Mouse (Mus musculus): Measurements from ENCODE around the gene H2-Eb2. TPM values are rescaled to one million over a fixed set of nuclear protein-coding genes. Genes with fewer than 3 reads are reported as not detected.
"Not testable (repeated sequence)": the region's sequence is repeated elsewhere in the genome, so short reads cannot be mapped to it uniquely, and the experiment has no call there.

The H2-Eb2 gene
- polyA plus RNA-seq, 1 experiment = not detected

GRCm38 (mm10) chr17:34303789-34304188, 21.7 kb upstream of the H2-Eb2 start:
- TF ChIP-seq POLR2A (IDR thresholded peaks at IDR 0.05; ENCODE audit: extremely low read depth, insufficient read depth, low read length) = no peak
- no peak for TF ChIP-seq CTCF (IDR thresholded peaks at IDR 0.05; ENCODE audit: extremely low read depth, insufficient read depth, low read length)
- H3K4me1 ChIP-seq (ENCODE audit: control insufficient read depth, insufficient read depth, low read length) = no peaks in the 10 kb centered on the region
- no peak overlapping the region for H3K27ac ChIP-seq (ENCODE audit: insufficient read depth, low read length)
- no peak overlapping the region for H3K4me3 ChIP-seq (ENCODE audit: insufficient read depth, low read length)

- Histone ChIP-seq H3K27ac (ENCODE audit: insufficient read depth, low read length) (no peak overlapping the region), H3K4me1 (ENCODE audit: control insufficient read depth, insufficient read depth, low read length) (no peaks in the 10 kb centered on the region), H3K4me3 (ENCODE audit: insufficient read depth, low read length) (no peak overlapping the region)
- TF ChIP-seq POLR2A (IDR thresholded peaks at IDR 0.05; ENCODE audit: extremely low read depth, insufficient read depth, low read length) (no peak), CTCF (IDR thresholded peaks at IDR 0.05; ENCODE audit: extremely low read depth, insufficient read depth, low read length) (no peak)
Observed at GRCm38 (mm10) chr17:34304751-34305150, 20.7 kb upstream of the H2-Eb2 start.

- TF ChIP-seq CTCF (IDR thresholded peaks at IDR 0.05; ENCODE audit: extremely low read depth, insufficient read depth, low read length) = no peak
- no peak for TF ChIP-seq POLR2A (IDR thresholded peaks at IDR 0.05; ENCODE audit: extremely low read depth, insufficient read depth, low read length)
- H3K4me3 ChIP-seq (ENCODE audit: insufficient read depth, low read length) = no peak within 1 kb of the TSS
- no peaks in the 10 kb centered on the region for H3K4me1 ChIP-seq (ENCODE audit: control insufficient read depth, insufficient read depth, low read length)
- no peak within 1 kb of the TSS for H3K27ac ChIP-seq (ENCODE audit: insufficient read depth, low read length)
Observed at GRCm38 (mm10) chr17:34305380-34306030, 20.0 kb upstream of the H2-Eb2 start, which contains the start of gene H2-Eb1. TSS of gene H2-Eb1 (plus strand) at chr17:34305867.

DNA sequence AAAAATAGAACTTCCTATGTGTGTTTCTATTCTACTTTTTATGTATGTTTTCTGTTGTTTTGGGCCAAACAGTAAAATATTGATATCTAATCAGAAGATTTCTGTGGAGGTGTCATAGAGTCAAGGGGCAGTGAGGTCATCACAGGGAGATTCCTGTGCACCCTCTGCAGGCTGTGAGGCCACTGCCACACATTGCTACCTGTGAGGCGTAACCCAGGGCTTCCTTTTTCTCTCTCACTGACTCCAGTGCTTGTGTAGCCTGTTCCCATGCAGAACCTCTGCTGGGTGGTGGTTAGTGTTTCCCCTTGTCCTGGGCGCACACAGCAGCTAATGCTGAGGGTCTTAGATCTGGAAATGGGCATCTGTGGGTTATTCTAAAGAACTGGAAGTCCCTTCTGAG, 19.1 kb upstream of the H2-Eb2 start:
- no peak for TF ChIP-seq CTCF (IDR thresholded peaks at IDR 0.05; ENCODE audit: extremely low read depth, insufficient read depth, low read length)
- TF ChIP-seq POLR2A (IDR thresholded peaks at IDR 0.05; ENCODE audit: extremely low read depth, insufficient read depth, low read length) = no peak
- Histone ChIP-seq H3K4me1 (ENCODE audit: control insufficient read depth, insufficient read depth, low read length) (no peaks in the 10 kb centered on the region), H3K4me3 (ENCODE audit: insufficient read depth, low read length) (no peak overlapping the region), H3K27ac (ENCODE audit: insufficient read depth, low read length) (no peak overlapping the region)

DNA sequence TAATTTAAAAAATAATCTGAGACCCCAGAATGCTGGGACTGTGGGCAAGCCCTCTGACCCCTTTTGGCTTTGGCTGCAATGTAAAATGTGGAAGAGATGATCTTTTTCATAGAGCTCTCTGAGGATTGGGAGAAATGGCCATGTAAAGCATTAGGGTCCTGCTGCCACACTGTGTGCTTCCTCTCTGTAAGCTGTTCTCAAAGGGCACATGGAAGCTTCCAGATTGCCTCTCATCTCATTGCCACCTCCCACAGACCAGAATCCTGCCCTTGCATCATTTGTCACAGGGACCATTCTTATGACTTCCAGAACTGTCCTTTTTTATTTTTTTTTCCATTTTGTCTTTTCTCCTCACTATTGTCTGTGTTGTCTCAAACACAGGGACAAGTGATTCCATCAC, 18.2 kb upstream of the H2-Eb2 start:
- Histone ChIP-seq H3K27ac (ENCODE audit: insufficient read depth, low read length) (no peak overlapping the region), H3K4me3 (ENCODE audit: insufficient read depth, low read length) (no peak overlapping the region), H3K4me1 (ENCODE audit: control insufficient read depth, insufficient read depth, low read length) (no peaks in the 10 kb centered on the region)
- TF ChIP-seq POLR2A (IDR thresholded peaks at IDR 0.05; ENCODE audit: extremely low read depth, insufficient read depth, low read length) = no peak
- no peak for TF ChIP-seq CTCF (IDR thresholded peaks at IDR 0.05; ENCODE audit: extremely low read depth, insufficient read depth, low read length)

DNA sequence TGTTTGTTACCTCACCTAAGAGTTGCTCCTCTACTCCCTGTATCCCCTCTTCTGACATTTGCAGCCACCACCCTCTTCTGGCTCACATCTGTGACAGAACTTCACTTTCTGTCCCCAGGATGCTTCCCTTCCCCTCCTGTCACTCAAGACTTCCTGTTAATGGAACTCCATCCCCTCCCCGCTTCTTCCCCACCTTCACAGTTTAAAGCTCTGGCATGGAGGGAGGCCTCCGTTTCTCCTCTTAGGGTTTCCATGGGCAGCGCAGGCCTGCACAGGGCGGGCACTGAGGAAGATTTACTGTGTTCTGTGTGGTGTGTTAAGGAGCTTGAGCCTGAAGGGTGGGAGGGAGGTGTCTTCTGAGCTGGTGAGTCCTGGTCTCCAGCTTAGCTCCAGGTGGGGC, 17.3 kb upstream of the H2-Eb2 start:
- no peak overlapping the region for H3K4me3 ChIP-seq (ENCODE audit: insufficient read depth, low read length)
- no peak overlapping the region for H3K27ac ChIP-seq (ENCODE audit: insufficient read depth, low read length)
- H3K4me1 ChIP-seq (ENCODE audit: control insufficient read depth, insufficient read depth, low read length) = no peaks in the 10 kb centered on the region
- no peak for TF ChIP-seq CTCF (IDR thresholded peaks at IDR 0.05; ENCODE audit: extremely low read depth, insufficient read depth, low read length)
- TF ChIP-seq POLR2A (IDR thresholded peaks at IDR 0.05; ENCODE audit: extremely low read depth, insufficient read depth, low read length) = no peak

DNA sequence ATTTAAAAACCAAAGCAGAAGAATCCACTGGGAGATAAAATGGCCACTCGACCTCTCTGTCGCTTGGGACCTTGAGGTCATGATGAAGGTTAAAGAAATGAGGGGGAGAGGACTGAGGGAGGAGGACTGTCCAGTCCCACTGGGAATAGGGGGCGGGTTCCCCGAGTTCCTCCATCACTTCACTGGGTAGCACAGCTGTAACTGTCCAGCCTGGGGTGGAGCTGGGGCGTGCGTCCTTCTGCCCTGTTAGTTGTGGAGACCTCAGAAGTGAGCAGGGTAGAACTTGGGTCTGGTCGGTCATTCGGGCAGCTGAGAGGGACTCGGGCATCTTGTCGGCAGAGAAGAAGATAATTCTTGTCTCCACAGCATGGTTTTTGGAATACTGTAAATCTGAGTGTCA, 16.2 kb upstream of the H2-Eb2 start:
- no peak overlapping the region for H3K27ac ChIP-seq (ENCODE audit: insufficient read depth, low read length)
- H3K4me3 ChIP-seq (ENCODE audit: insufficient read depth, low read length) = peak overlapping the region; percentile 67
- no peak for TF ChIP-seq CTCF (IDR thresholded peaks at IDR 0.05; ENCODE audit: extremely low read depth, insufficient read depth, low read length)
- TF ChIP-seq POLR2A (IDR thresholded peaks at IDR 0.05; ENCODE audit: extremely low read depth, insufficient read depth, low read length) = no peak

DNA sequence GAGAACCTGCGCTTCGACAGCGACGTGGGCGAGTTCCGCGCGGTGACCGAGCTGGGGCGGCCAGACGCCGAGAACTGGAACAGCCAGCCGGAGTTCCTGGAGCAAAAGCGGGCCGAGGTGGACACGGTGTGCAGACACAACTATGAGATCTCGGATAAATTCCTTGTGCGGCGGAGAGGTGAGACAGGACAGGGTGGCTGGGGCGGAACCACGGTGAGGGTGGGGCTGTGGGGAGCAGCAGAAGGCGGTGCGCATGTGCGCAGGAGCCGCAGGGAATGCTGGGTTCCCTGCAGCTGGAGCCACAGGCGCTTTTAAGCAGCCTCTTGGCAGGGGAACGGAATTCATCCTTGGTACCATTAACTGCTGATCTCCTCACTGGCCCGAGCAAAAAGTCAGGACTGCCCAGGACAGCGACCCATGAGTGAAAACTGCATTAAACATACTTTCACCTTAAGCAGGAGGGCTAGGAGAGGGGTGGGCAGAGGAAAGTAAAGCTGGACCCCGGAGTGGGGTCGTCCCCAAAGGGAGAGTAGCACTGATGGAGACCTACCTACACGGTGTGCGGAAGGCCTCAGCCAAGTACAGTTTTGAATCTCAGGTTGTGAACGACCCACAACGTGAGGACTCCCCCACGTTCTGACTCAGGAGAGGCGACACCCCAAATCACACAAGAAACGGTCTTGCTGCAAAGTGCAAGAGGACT, 15.6 kb upstream of the H2-Eb2 start:
- Histone ChIP-seq H3K4me3 (ENCODE audit: insufficient read depth, low read length) (peak overlapping the region; percentile 67), H3K4me1 (ENCODE audit: control insufficient read depth, insufficient read depth, low read length) (no peaks in the 10 kb centered on the region), H3K27ac (ENCODE audit: insufficient read depth, low read length) (no peak overlapping the region)
- TF ChIP-seq POLR2A (IDR thresholded peaks at IDR 0.05; ENCODE audit: extremely low read depth, insufficient read depth, low read length) = peak; percentile 90
- no peak for TF ChIP-seq CTCF (IDR thresholded peaks at IDR 0.05; ENCODE audit: extremely low read depth, insufficient read depth, low read length)

More for the DNA sequence above, 16.2 kb upstream of the H2-Eb2 start:
- H3K4me1 ChIP-seq (ENCODE audit: control insufficient read depth, insufficient read depth, low read length) = no peaks in the 10 kb centered on the region

DNA sequence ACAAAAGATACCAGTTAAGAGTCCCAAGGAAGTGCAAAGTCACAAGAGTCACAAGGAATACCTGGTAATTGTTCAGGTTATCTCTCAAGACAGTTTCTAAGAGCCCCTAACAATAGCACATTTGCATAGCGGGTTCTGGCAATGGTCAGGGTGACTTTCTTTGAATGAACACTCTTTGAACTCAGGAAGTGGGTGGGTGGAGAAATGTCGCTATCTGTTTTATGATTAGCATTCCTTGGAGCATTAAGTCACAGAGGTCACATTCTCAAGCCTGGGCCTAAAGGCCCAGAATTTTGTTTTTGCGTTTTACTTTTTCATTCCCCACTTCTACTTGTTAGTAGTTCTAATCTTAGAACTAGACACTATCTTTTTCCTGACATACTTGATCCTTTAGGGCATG, 14.9 kb upstream of the H2-Eb2 start:
- H3K4me3 ChIP-seq (ENCODE audit: insufficient read depth, low read length); H3K27ac ChIP-seq (ENCODE audit: insufficient read depth, low read length); H3K4me1 ChIP-seq (ENCODE audit: control insufficient read depth, insufficient read depth, low read length): not testable (repeated sequence)

DNA sequence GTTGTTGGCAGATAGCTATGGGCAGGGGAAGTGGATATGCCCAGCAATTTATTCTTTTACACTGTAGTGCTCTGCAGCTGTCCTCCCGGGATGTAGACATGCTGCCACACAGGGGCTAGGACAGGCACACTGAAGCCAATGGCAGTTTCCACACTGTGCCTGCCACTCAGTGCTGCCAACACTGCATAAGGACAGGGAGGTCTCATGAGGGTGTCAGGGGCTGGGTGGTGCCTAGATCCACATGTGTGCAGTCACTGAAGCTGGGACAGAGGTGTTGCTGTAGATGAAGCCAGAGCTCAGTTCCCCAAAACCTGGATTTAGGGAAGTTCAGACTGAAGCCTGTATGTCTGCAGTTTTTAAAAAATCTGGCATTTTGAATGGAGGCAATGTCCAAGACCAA, 13.3 kb upstream of the H2-Eb2 start:
- H3K27ac ChIP-seq (ENCODE audit: insufficient read depth, low read length) = no peak overlapping the region
- TF ChIP-seq CTCF (IDR thresholded peaks at IDR 0.05; ENCODE audit: extremely low read depth, insufficient read depth, low read length) = no peak
- TF ChIP-seq POLR2A (IDR thresholded peaks at IDR 0.05; ENCODE audit: extremely low read depth, insufficient read depth, low read length) = no peak

More for the DNA sequence above, 13.3 kb upstream of the H2-Eb2 start:
- Histone ChIP-seq H3K4me1 (ENCODE audit: control insufficient read depth, insufficient read depth, low read length) (no peaks in the 10 kb centered on the region), H3K4me3 (ENCODE audit: insufficient read depth, low read length) (no peak overlapping the region)
